Mouse (Mus musculus) central nervous system, embryonic 18 days (tissue): ENCODE measurements around the gene Calhm1. TPM values are rescaled to one million over a fixed set of nuclear protein-coding genes. Genes with fewer than 3 reads are reported as not detected.

Experiments
- polyA plus RNA-seq: library from polyadenylated mRNA; depleted of rRNA; stranded (reverse); fragments of >200 nt; gene quantifications from 2 replicates; pipeline ENCODE4 v1.2.3, GENCODE M21; 2012; rRNA removed

Gene Calhm1
- polyA plus RNA-seq, result not detected in 2 replicates

GRCm38 (mm10) chr19:47144154-47144553 is at the start of gene Calhm1:
Gene Calhm1 (minus strand): TSS chr19:47144254.

GRCm38 (mm10) chr19:47178431-47179271 is 34.6 kb upstream of the Calhm1 start, which contains the start of gene Neurl1a:
Gene Neurl1a (plus strand): TSS chr19:47178820.

GRCm38 (mm10) chr19:47157664-47158063 is 13.6 kb upstream of the Calhm1 start, which contains the start of gene Calhm3:
Gene Calhm3 (minus strand): TSS chr19:47157764.

GRCm38 (mm10) chr19:47137771-47138421 is 6.2 kb downstream of the Calhm1 start, which contains the start of gene Calhm2:
Gene Calhm2 (minus strand): TSS chr19:47138294.

Other genes with a start within 250 kb of the Calhm1 start
- gene Ina, start 129.6 kb downstream of the Calhm1 start, polyA plus RNA-seq, result 300 and 304 TPM in 2 replicates
- 47.3 and 49.5 TPM in 2 replicates for gene Nt5c2, start 129.1 kb downstream of the Calhm1 start, polyA plus RNA-seq
- gene Pcgf6, start 93.3 kb downstream of the Calhm1 start, polyA plus RNA-seq, result 79.2 and 86.3 TPM in 2 replicates
- 8.5 and 9.1 TPM in 2 replicates for gene Taf5, start 76.5 kb downstream of the Calhm1 start, polyA plus RNA-seq
- 933 and 1,086 TPM in 2 replicates for gene Usmg5, start 53.6 kb downstream of the Calhm1 start, polyA plus RNA-seq
- gene Pdcd11, start 53.5 kb downstream of the Calhm1 start, polyA plus RNA-seq, result 14.9 and 15.4 TPM in 2 replicates
- gene Calhm2, start 6.0 kb downstream of the Calhm1 start, polyA plus RNA-seq, result 1.3 and 1.5 TPM in 2 replicates
- gene Calhm3, start 13.5 kb upstream of the Calhm1 start, polyA plus RNA-seq, result not detected in 2 replicates
- 22.0 and 24.4 TPM in 2 replicates for gene Neurl1a, start 34.6 kb upstream of the Calhm1 start, polyA plus RNA-seq